Mouse (Mus musculus) heart, embryonic 11.5 days (tissue): ENCODE data around the gene Rap1a. TPM values are rescaled to one million over a fixed set of nuclear protein-coding genes. Genes with fewer than 3 reads are reported as not detected.

ENCODE experiments used
- ATAC-seq: fragments of 200-750 bp; cut with Nextera tagmentation; replicated peaks from 2 replicates; pipeline ENCODE4 v1.8.0; 2017; ENCODE audit warnings: moderate library complexity; ENCODE audit not compliant: insufficient number of reproducible peaks, low FRiP score, low TSS enrichment
- H3K27ac ChIP-seq: fragments of 300-500 bp; sonication (generic); 2 replicates; pipeline ENCODE4 v1.5.1; 2014; ENCODE audit warnings: mild to moderate bottlenecking, low read depth, low read length
- H3K27me3 ChIP-seq: fragments of 300-500 bp; sonication (generic); 2 replicates; pipeline ENCODE4 v1.6.1; 2014; ENCODE audit warnings: mild to moderate bottlenecking, low read length, mixed read lengths; ENCODE audit not compliant: control insufficient read depth, insufficient read depth
- H3K36me3 ChIP-seq: fragments of 300-500 bp; sonication (generic); 2 replicates; pipeline ENCODE4 v1.6.1; 2014; ENCODE audit warnings: mild to moderate bottlenecking, low read length, moderate library complexity, mixed read lengths; ENCODE audit not compliant: control insufficient read depth, insufficient read depth
- H3K4me1 ChIP-seq: fragments of 300-500 bp; sonication (generic); 2 replicates; pipeline ENCODE4 v1.6.1; 2014; ENCODE audit warnings: low read length; ENCODE audit not compliant: control insufficient read depth, insufficient read depth
- H3K4me2 ChIP-seq: fragments of 300-500 bp; sonication (generic); 2 replicates; pipeline ENCODE4 v1.6.1; 2014; ENCODE audit warnings: mild to moderate bottlenecking, moderate library complexity
- H3K4me3 ChIP-seq: fragments of 300-500 bp; sonication (generic); 2 replicates; pipeline ENCODE4 v1.5.1; 2014; ENCODE audit warnings: low read depth, low read length
- H3K9ac ChIP-seq: fragments of 300-500 bp; sonication (generic); 2 replicates; pipeline ENCODE4 v1.6.1; 2014; ENCODE audit warnings: mild to moderate bottlenecking, low read depth, low read length, moderate library complexity
- H3K9me3 ChIP-seq: fragments of 300-500 bp; sonication (generic); replicated peaks from 2 replicates; pipeline ENCODE4 v1.6.1; 2016; ENCODE audit warnings: low read length; ENCODE audit not compliant: control insufficient read depth
- WGBS: fragments of 180-500 bp; shearing (Covaris S2); extraction: QIAGEN DNeasy Blood & Tissue Kit; methylation state at CpG from one replicate; pipeline ENCODE4 v1.1.7; 2014; ENCODE audit not compliant: insufficient replicate concordance; 5-methylcytosine and 5-hydroxymethylcytosine counted together
- polyA plus RNA-seq: library from polyadenylated mRNA; unstranded; fragments of >200 nt; fragmentation: Nextera tagmentation; extraction: Ambion mirVana; gene quantifications from 2 replicates; pipeline ENCODE4 v1.2.1, GENCODE M21; 2014

The Rap1a gene
- 72.6 and 77.5 TPM in 2 replicates for polyA plus RNA-seq

- ATAC-seq: peak; percentile 88
- no peaks in the 10 kb centered on the region for H3K36me3 ChIP-seq
- peak within 1 kb of the TSS; percentile 92 for H3K27ac ChIP-seq
- peaks cover 4% of the 10 kb centered on the region for H3K27me3 ChIP-seq
- H3K9me3 ChIP-seq: no peaks in the 10 kb centered on the region
- H3K4me3 ChIP-seq: peak within 1 kb of the TSS; percentile 82
- peaks cover 20% of the 10 kb centered on the region for H3K4me1 ChIP-seq
- H3K4me2 ChIP-seq: peak within 1 kb of the TSS; percentile 86
- WGBS: 24% methylated on average over 31 of the region's 50 CpGs
- peak within 1 kb of the TSS; percentile 88 for H3K9ac ChIP-seq
These were observed at the start of gene Rap1a for GRCm38 (mm10) chr3:105801191-105802166. Rap1a (minus strand) TSS chr3:105801336.

GRCm38 (mm10) chr3:105846294-105847069 lies 45.3 kb upstream of the Rap1a start:
- WGBS: 58% methylated on average over 7 of the region's 7 CpGs
- peaks cover 15% of the 10 kb centered on the region for H3K27me3 ChIP-seq
- H3K4me2 ChIP-seq: no peak overlapping the region
- H3K4me3 ChIP-seq: no peak overlapping the region
- no peak for ATAC-seq
- H3K4me1 ChIP-seq: no peaks in the 10 kb centered on the region
- no peak overlapping the region for H3K27ac ChIP-seq
- H3K9me3 ChIP-seq: no peaks in the 10 kb centered on the region
- H3K36me3 ChIP-seq: no peaks in the 10 kb centered on the region
- H3K9ac ChIP-seq: no peak overlapping the region

GRCm38 (mm10) chr3:105839836-105840235 lies 38.7 kb upstream of the Rap1a start:
- no peaks in the 10 kb centered on the region for H3K4me1 ChIP-seq
- H3K4me3 ChIP-seq: no peak overlapping the region
- peaks cover 9% of the 10 kb centered on the region; the same call in 1 of the 2 replicates for H3K27me3 ChIP-seq
- no peaks in the 10 kb centered on the region for H3K9me3 ChIP-seq
- H3K36me3 ChIP-seq: no peaks in the 10 kb centered on the region
- H3K4me2 ChIP-seq: no peak overlapping the region
- H3K27ac ChIP-seq: no peak overlapping the region
- no peak overlapping the region for H3K9ac ChIP-seq
- 77% methylated on average over 4 of the region's 4 CpGs for WGBS
- no peak for ATAC-seq

GRCm38 (mm10) chr3:105838655-105839054 lies 37.5 kb upstream of the Rap1a start:
- H3K27ac ChIP-seq: no peak overlapping the region
- WGBS: 68% methylated on average over 3 of the region's 3 CpGs
- no peak overlapping the region for H3K4me2 ChIP-seq
- ATAC-seq: no peak
- H3K36me3 ChIP-seq: no peaks in the 10 kb centered on the region
- peaks cover 9% of the 10 kb centered on the region; the same call in 1 of the 2 replicates for H3K27me3 ChIP-seq
- no peak overlapping the region for H3K4me3 ChIP-seq
- H3K4me1 ChIP-seq: no peaks in the 10 kb centered on the region
- no peaks in the 10 kb centered on the region for H3K9me3 ChIP-seq
- H3K9ac ChIP-seq: no peak overlapping the region

- WGBS: 65% methylated on average over 3 of the region's 3 CpGs
- Histone ChIP-seq H3K27me3 (peaks cover 2% of the 10 kb centered on the region; the same call in 1 of the 2 replicates), H3K4me3 (no peak overlapping the region), H3K9ac (no peak overlapping the region), H3K9me3 (no peaks in the 10 kb centered on the region), H3K4me2 (no peak overlapping the region), H3K36me3 (no peaks in the 10 kb centered on the region), H3K4me1 (no peaks in the 10 kb centered on the region), H3K27ac (no peak overlapping the region)
- no peak for ATAC-seq
These were observed 35.7 kb upstream of the Rap1a start for GRCm38 (mm10) chr3:105836883-105837282.

- H3K27ac ChIP-seq: no peak overlapping the region
- no peaks in the 10 kb centered on the region; the same call in 1 of the 2 replicates for H3K27me3 ChIP-seq
- H3K36me3 ChIP-seq: no peaks in the 10 kb centered on the region
- no peak overlapping the region for H3K4me2 ChIP-seq
- WGBS: 48% methylated on average over 3 of the region's 3 CpGs
- H3K9ac ChIP-seq: no peak overlapping the region
- no peaks in the 10 kb centered on the region for H3K9me3 ChIP-seq
- ATAC-seq: no peak
- H3K4me3 ChIP-seq: no peak overlapping the region
- no peaks in the 10 kb centered on the region for H3K4me1 ChIP-seq
These were observed 34.7 kb upstream of the Rap1a start for GRCm38 (mm10) chr3:105835875-105836274.

- 91% methylated on average over 3 of the region's 3 CpGs for WGBS
- H3K4me3 ChIP-seq: no peak overlapping the region
- no peaks in the 10 kb centered on the region for H3K27me3 ChIP-seq
- H3K27ac ChIP-seq: no peak overlapping the region
- H3K9ac ChIP-seq: no peak overlapping the region
- no peaks in the 10 kb centered on the region for H3K9me3 ChIP-seq
- no peak for ATAC-seq
- H3K4me1 ChIP-seq: no peaks in the 10 kb centered on the region
- no peaks in the 10 kb centered on the region for H3K36me3 ChIP-seq
- H3K4me2 ChIP-seq: no peak overlapping the region
These were observed 30.4 kb upstream of the Rap1a start for GRCm38 (mm10) chr3:105831584-105831983.

GRCm38 (mm10) chr3:105825501-105826161 lies 24.5 kb upstream of the Rap1a start:
- Histone ChIP-seq H3K27ac (no peak overlapping the region), H3K9me3 (no peaks in the 10 kb centered on the region), H3K4me2 (0 out of 2 replicates have a peak overlapping the region, but pooled peaks have one; percentile 3), H3K9ac (no peak overlapping the region), H3K4me3 (no peak overlapping the region), H3K4me1 (peaks cover 18% of the 10 kb centered on the region), H3K27me3 (peaks cover 20% of the 10 kb centered on the region), H3K36me3 (no peaks in the 10 kb centered on the region)
- 36% methylated on average over 7 of the region's 7 CpGs for WGBS
- ATAC-seq: 0 out of 2 replicates have a peak, but pooled peaks have one; percentile 22
